Mouse (Mus musculus): ENCODE results near the gene Emid1. TPM values are rescaled to one million over a fixed set of nuclear protein-coding genes. Genes with fewer than 3 reads are reported as not detected.

Gene Emid1
- total and polyA plus RNA-seq, 2 experiments from 2014 or later: 15.7 to 22.7 TPM

DNA sequence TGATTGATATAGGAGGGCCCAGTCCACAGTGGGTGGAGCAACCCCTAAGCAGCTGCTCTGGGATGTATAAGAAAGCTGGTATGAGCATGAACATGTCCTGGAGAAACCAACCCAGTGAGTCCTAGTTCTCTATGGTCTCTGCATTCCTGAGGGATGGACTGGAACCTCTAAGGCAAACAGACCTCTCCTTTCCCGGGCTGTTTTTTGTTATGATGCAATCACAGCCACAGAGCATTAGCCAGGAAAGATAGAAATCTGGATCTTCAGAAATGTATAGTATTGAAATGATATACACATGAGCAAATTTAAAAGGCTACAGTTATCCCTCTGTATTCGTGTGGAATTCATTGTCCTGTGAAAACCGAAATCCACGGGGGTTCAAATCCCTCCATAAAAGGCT lies 26.3 kb downstream of the Emid1 start:
- no peak for DNase-seq (ENCODE audit: low spot score)
- no peak for TF ChIP-seq CTCF (IDR thresholded peaks at IDR 0.05; ENCODE audit: low read depth)
- H3K4me3 ChIP-seq (ENCODE audit: low read length): no peak overlapping the region
- ATAC-seq: no peak
- peaks cover 13% of the 10 kb centered on the region; the same call in 1 of the 2 replicates for H3K4me1 ChIP-seq (ENCODE audit: insufficient read depth, low read length)
- H3K9me3 ChIP-seq (ENCODE audit: low read length): no peaks in the 10 kb centered on the region
- no peaks in the 10 kb centered on the region for H3K36me3 ChIP-seq (ENCODE audit: insufficient read depth, low read length)
- no peaks in the 10 kb centered on the region for H3K27me3 ChIP-seq (ENCODE audit: insufficient read depth, low read length)
- H3K27ac ChIP-seq: no peak overlapping the region
- H3K4me2 ChIP-seq (ENCODE audit: low read depth, low read length): no peak overlapping the region
- WGBS: 72% methylated on average over 4 of the region's 4 CpGs
- H3K9ac ChIP-seq (replicated peaks; ENCODE audit: low read length): no peak overlapping the region

- H3K4me3 ChIP-seq (ENCODE audit: low read length): no peak overlapping the region
- DNase-seq (ENCODE audit: low spot score) (peak; percentile 92), ATAC-seq (peak; percentile 74)
- peak; percentile 100 for TF ChIP-seq CTCF (IDR thresholded peaks at IDR 0.05; ENCODE audit: low read depth)
- no peak overlapping the region for H3K9ac ChIP-seq (replicated peaks; ENCODE audit: low read length)
- 27% methylated on average over 13 of the region's 13 CpGs for WGBS
- H3K27ac ChIP-seq: no peak overlapping the region
- no peaks in the 10 kb centered on the region for H3K27me3 ChIP-seq (ENCODE audit: insufficient read depth, low read length)
- H3K36me3 ChIP-seq (ENCODE audit: insufficient read depth, low read length): no peaks in the 10 kb centered on the region
- H3K4me2 ChIP-seq (ENCODE audit: low read depth, low read length): no peak overlapping the region
- H3K9me3 ChIP-seq (ENCODE audit: low read length): no peaks in the 10 kb centered on the region
- H3K4me1 ChIP-seq (ENCODE audit: insufficient read depth, low read length): no peaks in the 10 kb centered on the region
Observed at GRCm38 (mm10) chr11:5114931-5115581, 37.0 kb downstream of the Emid1 start.

GRCm38 (mm10) chr11:5113645-5114044 lies 38.4 kb downstream of the Emid1 start:
- no peak for DNase-seq (ENCODE audit: low spot score)
- ATAC-seq: no peak
- Histone ChIP-seq H3K4me1 (ENCODE audit: insufficient read depth, low read length) (no peaks in the 10 kb centered on the region), H3K4me3 (ENCODE audit: low read length) (no peak overlapping the region), H3K27ac (no peak overlapping the region), H3K4me2 (ENCODE audit: low read depth, low read length) (no peak overlapping the region), H3K9ac (replicated peaks; ENCODE audit: low read length) (no peak overlapping the region), H3K36me3 (ENCODE audit: insufficient read depth, low read length) (no peaks in the 10 kb centered on the region), H3K27me3 (ENCODE audit: insufficient read depth, low read length) (no peaks in the 10 kb centered on the region), H3K9me3 (ENCODE audit: low read length) (no peaks in the 10 kb centered on the region)
- WGBS: 66% methylated on average over 7 of the region's 7 CpGs
- TF ChIP-seq CTCF (IDR thresholded peaks at IDR 0.05; ENCODE audit: low read depth): no peak

GRCm38 (mm10) chr11:5109441-5109840 lies 42.6 kb downstream of the Emid1 start:
- Histone ChIP-seq H3K9me3 (ENCODE audit: low read length) (no peaks in the 10 kb centered on the region), H3K27ac (no peak overlapping the region), H3K36me3 (ENCODE audit: insufficient read depth, low read length) (peaks cover 5% of the 10 kb centered on the region; the same call in 1 of the 2 replicates), H3K27me3 (ENCODE audit: insufficient read depth, low read length) (no peaks in the 10 kb centered on the region), H3K4me2 (ENCODE audit: low read depth, low read length) (no peak overlapping the region), H3K4me1 (ENCODE audit: insufficient read depth, low read length) (no peaks in the 10 kb centered on the region), H3K4me3 (ENCODE audit: low read length) (no peak overlapping the region), H3K9ac (replicated peaks; ENCODE audit: low read length) (no peak overlapping the region)
- DNase-seq (ENCODE audit: low spot score) (no peak), ATAC-seq (no peak)
- no peak for TF ChIP-seq CTCF (IDR thresholded peaks at IDR 0.05; ENCODE audit: low read depth)
- WGBS: 58% methylated on average over 8 of the region's 8 CpGs

DNA sequence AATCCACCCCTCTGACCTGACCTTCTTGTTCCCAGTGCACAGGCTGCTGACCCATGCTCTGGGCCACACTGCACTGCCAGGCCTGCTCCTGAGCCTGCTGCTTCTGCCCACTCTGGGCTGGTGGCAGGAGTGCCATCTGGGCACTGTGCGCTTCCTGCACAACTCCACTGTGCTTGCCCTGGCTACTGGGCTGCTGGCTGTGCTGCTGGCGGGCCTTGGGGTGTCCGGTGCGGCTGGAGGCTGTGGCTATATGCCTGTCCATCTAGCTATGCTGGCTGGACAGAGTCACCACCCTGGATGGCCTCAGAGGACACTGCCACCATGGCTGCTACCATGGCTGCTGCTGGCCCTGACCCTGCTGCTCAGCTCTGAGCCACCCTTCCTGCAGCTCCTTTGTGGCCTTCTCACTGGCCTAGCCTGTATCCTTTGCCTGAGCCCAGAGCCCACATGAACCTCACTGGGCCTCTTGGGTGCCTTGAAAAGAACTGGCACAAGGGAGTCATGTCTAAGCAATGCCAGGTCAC lies 48.0 kb downstream of the Emid1 start:
- Histone ChIP-seq H3K4me1 (ENCODE audit: insufficient read depth, low read length) (peaks cover 8% of the 10 kb centered on the region), H3K27me3 (ENCODE audit: insufficient read depth, low read length) (no peaks in the 10 kb centered on the region), H3K9me3 (ENCODE audit: low read length) (no peaks in the 10 kb centered on the region), H3K27ac (no peak overlapping the region), H3K4me2 (ENCODE audit: low read depth, low read length) (no peak overlapping the region), H3K4me3 (ENCODE audit: low read length) (no peak overlapping the region), H3K36me3 (ENCODE audit: insufficient read depth, low read length) (peaks cover 12% of the 10 kb centered on the region; the same call in 1 of the 2 replicates), H3K9ac (replicated peaks; ENCODE audit: low read length) (0 out of 2 replicates have a peak overlapping the region, but pooled peaks have one; percentile 9)
- ATAC-seq (no peak), DNase-seq (ENCODE audit: low spot score) (no peak)
- WGBS: 95% methylated on average over 4 of the region's 4 CpGs
- TF ChIP-seq CTCF (IDR thresholded peaks at IDR 0.05; ENCODE audit: low read depth): no peak

- DNase-seq (ENCODE audit: low spot score) (no peak), ATAC-seq (no peak)
- Histone ChIP-seq H3K27me3 (ENCODE audit: insufficient read depth, low read length) (no peaks in the 10 kb centered on the region), H3K9ac (replicated peaks; ENCODE audit: low read length) (no peak overlapping the region), H3K36me3 (ENCODE audit: insufficient read depth, low read length) (peaks cover 12% of the 10 kb centered on the region; the same call in 1 of the 2 replicates), H3K4me2 (ENCODE audit: low read depth, low read length) (no peak overlapping the region), H3K4me1 (ENCODE audit: insufficient read depth, low read length) (peaks cover 8% of the 10 kb centered on the region), H3K27ac (no peak overlapping the region), H3K9me3 (ENCODE audit: low read length) (no peaks in the 10 kb centered on the region), H3K4me3 (ENCODE audit: low read length) (no peak overlapping the region)
- 93% methylated on average over 7 of the region's 7 CpGs for WGBS
- TF ChIP-seq CTCF (IDR thresholded peaks at IDR 0.05; ENCODE audit: low read depth): no peak
Observed at GRCm38 (mm10) chr11:5102384-5102783, 49.7 kb downstream of the Emid1 start.

DNA sequence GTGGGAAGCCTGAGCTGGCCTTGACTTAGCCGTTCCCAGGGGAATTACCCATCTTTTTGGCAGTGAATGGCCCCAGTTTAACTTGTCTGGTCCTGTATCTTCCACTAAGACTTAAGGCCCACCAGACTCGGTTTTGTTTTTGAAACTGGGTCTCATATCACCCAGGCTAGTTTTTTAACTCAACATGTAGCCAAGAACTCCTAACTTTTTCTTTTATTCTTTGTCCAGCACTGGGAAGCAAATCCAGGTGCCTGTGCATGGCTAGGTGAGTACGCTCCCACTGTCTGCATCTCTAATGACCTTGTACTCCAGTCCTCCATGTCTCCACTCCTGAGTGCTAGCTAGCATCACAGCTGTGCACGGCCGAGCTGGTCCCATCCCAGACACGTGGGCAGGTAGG lies 50.4 kb downstream of the Emid1 start:
- Histone ChIP-seq H3K4me3 (ENCODE audit: low read length) (no peak overlapping the region), H3K27me3 (ENCODE audit: insufficient read depth, low read length) (no peaks in the 10 kb centered on the region), H3K27ac (no peak overlapping the region), H3K36me3 (ENCODE audit: insufficient read depth, low read length) (peaks cover 12% of the 10 kb centered on the region; the same call in 1 of the 2 replicates), H3K4me2 (ENCODE audit: low read depth, low read length) (no peak overlapping the region; the same call in 1 of the 2 replicates), H3K4me1 (ENCODE audit: insufficient read depth, low read length) (peaks cover 13% of the 10 kb centered on the region), H3K9me3 (ENCODE audit: low read length) (no peaks in the 10 kb centered on the region), H3K9ac (replicated peaks; ENCODE audit: low read length) (no peak overlapping the region)
- ATAC-seq (no peak), DNase-seq (ENCODE audit: low spot score) (no peak)
- no peak for TF ChIP-seq CTCF (IDR thresholded peaks at IDR 0.05; ENCODE audit: low read depth)
- WGBS: 85% methylated on average over 6 of the region's 6 CpGs

Measured in hindbrain, postnatal 0 days (tissue).